Mouse (Mus musculus) myocyte (in vitro differentiated cells): ENCODE measurements around the gene Aif1.

ENCODE experiments used
- CEBPB ChIP-seq: IDR thresholded peaks from 2 replicates; pipeline ENCODE4 v1.6.1; 2011; ENCODE audit warnings: mild to moderate bottlenecking, moderate library complexity; ENCODE audit not compliant: poor library complexity, insufficient read depth, severe bottlenecking
- E2F4 ChIP-seq: IDR thresholded peaks from one replicate; pipeline ENCODE4 v1.6.1; 2011; ENCODE audit warnings: mild to moderate bottlenecking, control low read depth, moderate library complexity; ENCODE audit not compliant: insufficient read depth
- MAX ChIP-seq: IDR thresholded peaks from one replicate; pipeline ENCODE4 v1.6.1; 2011; ENCODE audit warnings: low read depth, mild to moderate bottlenecking, control low read depth
- MYOD1 ChIP-seq, 3 experiments: IDR thresholded peaks; one replicate each; pipeline ENCODE4 v1.6.1; 2011; ENCODE audit warnings: control low read depth in 2 of 3, low read depth in 2 of 3, mild to moderate bottlenecking in 2 of 3, moderate library complexity in 1 of 3; ENCODE audit not compliant: insufficient read length in 2 of 3, control insufficient read depth in 1 of 3
- MYOG ChIP-seq, 3 experiments: IDR thresholded peaks; one replicate each; pipeline ENCODE4 v1.6.1; 2011; ENCODE audit warnings: control low read depth in 2 of 3, low read depth in 2 of 3, mild to moderate bottlenecking in 2 of 3; ENCODE audit not compliant: insufficient read length in 2 of 3, control insufficient read depth in 1 of 3, insufficient read depth in 1 of 3
- POLR2A ChIP-seq: IDR thresholded peaks from one replicate; pipeline ENCODE4 v1.6.1; 2011; ENCODE audit warnings: low read depth, mild to moderate bottlenecking, control low read depth, moderate library complexity; ENCODE audit not compliant: insufficient read length
- POLR2AphosphoS2 ChIP-seq: IDR thresholded peaks from one replicate; pipeline ENCODE4 v1.6.1; 2011; ENCODE audit warnings: low read depth, control low read depth; ENCODE audit not compliant: insufficient read length
- SRF ChIP-seq: IDR thresholded peaks from one replicate; pipeline ENCODE4 v1.6.1; 2011; ENCODE audit warnings: low read depth; ENCODE audit not compliant: control insufficient read depth, insufficient read length
- TCF12 ChIP-seq: IDR thresholded peaks from one replicate; pipeline ENCODE4 v1.6.1; 2011; ENCODE audit warnings: mild to moderate bottlenecking, control low read depth; ENCODE audit not compliant: poor library complexity, insufficient read depth, severe bottlenecking
- TCF3 ChIP-seq: IDR thresholded peaks from one replicate; pipeline ENCODE4 v1.6.1; 2011; ENCODE audit warnings: low read depth, control low read depth; ENCODE audit not compliant: insufficient read length
- USF1 ChIP-seq: IDR thresholded peaks from one replicate; pipeline ENCODE4 v1.6.1; 2011; ENCODE audit warnings: low read depth, mild to moderate bottlenecking, control low read depth, moderate library complexity

- no peak for TF ChIP-seq POLR2A
- peak in 1 of 3 experiments; percentile 16 for TF ChIP-seq MYOD1 (IDR thresholded peaks at IDR 0.05; ENCODE audit: control insufficient read depth in 1 of 3, insufficient read length in 2 of 3, low read depth in 2 of 3)
- no peak for TF ChIP-seq USF1
- TF ChIP-seq CEBPB = no peak
- TF ChIP-seq TCF3 = no peak
- TF ChIP-seq E2F4 = no peak
- TF ChIP-seq MAX = no peak
- no peak for TF ChIP-seq POLR2AphosphoS2
- no peak for TF ChIP-seq SRF
- TF ChIP-seq TCF12 = no peak
- peak in 2 of 3 experiments; percentile 8 to 34 for TF ChIP-seq MYOG (IDR thresholded peaks at IDR 0.05; ENCODE audit: control insufficient read depth in 1 of 3, insufficient read depth in 1 of 3, insufficient read length in 2 of 3, low read depth in 2 of 3)
Measured at GRCm38 (mm10) chr17:35195631-35196320, 19.9 kb upstream of the Aif1 start.
